Mouse (Mus musculus) gastrocnemius, postnatal 36 days (tissue): ENCODE data around the gene Hist1h4m. TPM values are rescaled to one million over a fixed set of nuclear protein-coding genes. Genes with fewer than 3 reads are reported as not detected.
"Not testable (repeated sequence)": the region's sequence is repeated elsewhere in the genome, so short reads cannot be mapped to it uniquely, and the experiment has no call there.

ENCODE experiments used
- DNase-seq, 2 experiments: peaks; one replicate each; pipeline ENCODE4 v3.0.0; 2022
- intact Hi-C: fragments of 180-260 bp; cut with DNase I; formaldehyde crosslinking; loops from one replicate; pipeline ENCODE4 v1.15.1; 2025
- long read RNA-seq, 2 experiments: library from polyadenylated mRNA; stranded (forward); transcript quantifications; one replicate each; pipeline ENCODE4 v2.0.0; 2021
- total RNA-seq, 2 experiments: library from RNA; stranded (reverse); gene quantifications; 2 replicates each; pipeline ENCODE4 v1.2.3; 2021

The Hist1h4m gene
- 10 to 100 TPM; 61.4 to 75.8 TPM for total RNA-seq
- long read RNA-seq, experiment 1, result 0 reads
- long read RNA-seq, experiment 2, partial matches to known transcripts, result 0 of 1 reads
- long read RNA-seq, experiment 2, other reads (novel, unspliced or antisense), result 0 of 1 reads

DNA sequence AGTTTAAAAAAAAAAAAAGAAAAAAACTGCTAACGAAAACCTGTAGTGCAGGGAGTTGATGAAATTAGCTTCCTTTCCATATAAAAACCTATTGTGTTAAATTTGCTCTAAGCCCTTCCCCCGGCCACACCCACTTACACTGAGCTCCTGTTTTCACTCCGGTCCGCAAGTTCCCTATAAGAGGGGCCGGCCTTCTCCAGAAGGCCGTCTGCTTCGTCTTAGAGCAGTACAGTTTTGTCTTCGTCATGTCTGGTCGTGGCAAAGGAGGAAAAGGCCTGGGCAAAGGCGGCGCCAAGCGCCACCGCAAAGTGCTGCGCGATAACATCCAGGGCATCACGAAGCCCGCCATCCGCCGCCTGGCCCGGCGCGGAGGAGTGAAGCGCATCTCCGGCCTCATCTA, at the start of gene Hist1h4m:
Hist1h4m (plus strand) TSS at position 208 of the 400 bp plus-strand sequence.
- DNase-seq, intact Hi-C loops: not testable (repeated sequence)

DNA sequence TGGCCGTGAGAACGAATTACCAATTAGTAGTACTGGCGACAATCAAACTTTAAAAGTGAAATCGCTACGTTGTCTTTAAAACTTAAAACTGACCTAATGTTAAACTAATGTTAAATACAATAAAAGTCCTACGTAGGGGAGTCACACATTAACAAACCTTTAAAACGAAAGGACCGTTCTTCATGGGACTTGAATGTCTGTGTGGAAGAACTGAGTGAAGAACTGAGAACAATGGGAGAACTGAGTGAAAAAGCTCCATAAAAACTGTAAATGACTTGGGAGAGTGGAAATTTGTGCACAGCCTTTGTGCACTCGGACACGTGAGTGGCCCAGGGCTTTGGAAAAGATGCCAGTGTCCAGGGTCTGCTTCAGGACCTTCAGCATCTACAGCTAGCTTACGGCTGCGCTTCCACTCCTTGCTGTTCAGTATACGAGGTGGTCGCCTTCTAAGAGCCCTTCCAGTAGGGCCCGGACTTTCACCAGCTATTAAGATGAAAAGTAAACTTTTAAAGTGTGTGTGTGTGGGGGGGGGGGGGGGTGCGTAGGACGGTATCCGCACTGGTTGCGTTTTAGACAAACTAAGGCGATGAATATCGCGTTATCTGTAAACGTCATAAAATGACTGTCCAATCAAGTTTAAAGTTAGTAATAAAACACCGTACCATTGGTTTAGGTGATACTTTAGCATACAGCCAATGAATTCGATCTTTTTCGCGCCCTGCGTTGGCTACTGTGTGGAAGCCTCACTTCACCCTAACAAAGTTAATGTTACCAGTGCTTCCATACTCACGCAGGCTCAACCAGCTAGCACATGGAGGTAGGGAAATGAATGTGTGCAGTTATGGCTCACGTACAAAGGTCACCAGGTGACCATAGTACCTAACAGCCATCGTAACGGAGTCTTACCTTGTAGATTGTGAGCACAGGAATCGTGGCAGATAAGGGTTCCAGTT, 32.5 kb upstream of the Hist1h4m start:
- intact Hi-C loops, result loop anchor here (5.0 kb wide), 1 partner anchor 47 kb away; no protein-coding TSS in a partner anchor
- DNase-seq, result peak; percentile 43 to 55

DNA sequence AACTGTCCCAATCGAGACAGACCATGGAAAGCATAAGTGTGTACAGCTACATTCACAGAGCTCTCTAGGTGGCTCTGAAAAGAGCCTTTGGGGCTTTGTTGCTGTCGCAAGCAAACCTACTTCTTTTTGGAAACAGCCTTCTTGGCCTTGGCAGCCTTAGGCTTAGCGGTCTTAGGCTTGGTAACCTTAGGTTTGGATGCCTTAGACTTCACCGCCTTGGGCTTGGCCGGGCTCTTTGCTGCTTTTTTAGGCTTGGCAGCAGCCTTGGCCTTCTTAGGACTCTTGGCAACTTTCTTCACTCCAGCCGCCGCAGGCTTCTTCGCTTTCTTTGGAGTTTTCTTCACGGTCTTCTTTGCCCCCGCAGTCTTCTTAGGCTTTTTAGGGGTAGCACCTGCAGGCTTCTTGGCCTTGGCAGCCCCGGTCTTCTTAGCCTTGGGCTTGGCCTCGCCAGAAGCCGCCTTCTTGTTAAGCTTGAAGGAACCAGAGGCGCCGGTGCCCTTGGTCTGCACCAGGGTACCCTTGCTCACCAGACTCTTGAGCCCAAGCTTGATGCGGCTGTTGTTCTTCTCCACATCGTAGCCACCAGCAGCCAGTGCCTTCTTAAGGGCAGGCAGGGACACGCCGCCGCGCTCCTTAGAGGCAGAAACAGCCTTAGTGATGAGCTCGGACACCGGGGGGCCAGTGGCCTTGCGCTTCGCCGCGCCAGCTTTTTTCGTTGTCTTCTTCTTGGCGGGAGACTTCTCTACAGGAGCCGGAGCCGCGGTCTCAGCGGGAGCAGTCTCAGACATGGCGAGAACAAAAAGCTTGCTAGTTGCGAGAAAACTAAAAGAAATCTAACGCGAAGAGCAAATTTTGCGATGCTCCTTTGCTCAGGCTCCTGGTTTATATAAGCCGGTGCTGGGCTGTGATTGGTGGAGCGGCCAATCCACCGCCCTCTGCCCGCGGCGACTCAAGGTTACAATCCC, 31.5 kb upstream of the Hist1h4m start, which contains the start of gene Hist1h1b:
Hist1h1b (minus strand) TSS at position 859 of the 965 bp plus-strand sequence.
- intact Hi-C loops, result loop anchor here (5.0 to 10.0 kb wide), 2 partner anchors 48 to 65 kb away; partner anchors contain the start of genes Hist1h2ai, Hist1h2bl and Hist1h3h
- peak; percentile 16 to 27 for DNase-seq

DNA sequence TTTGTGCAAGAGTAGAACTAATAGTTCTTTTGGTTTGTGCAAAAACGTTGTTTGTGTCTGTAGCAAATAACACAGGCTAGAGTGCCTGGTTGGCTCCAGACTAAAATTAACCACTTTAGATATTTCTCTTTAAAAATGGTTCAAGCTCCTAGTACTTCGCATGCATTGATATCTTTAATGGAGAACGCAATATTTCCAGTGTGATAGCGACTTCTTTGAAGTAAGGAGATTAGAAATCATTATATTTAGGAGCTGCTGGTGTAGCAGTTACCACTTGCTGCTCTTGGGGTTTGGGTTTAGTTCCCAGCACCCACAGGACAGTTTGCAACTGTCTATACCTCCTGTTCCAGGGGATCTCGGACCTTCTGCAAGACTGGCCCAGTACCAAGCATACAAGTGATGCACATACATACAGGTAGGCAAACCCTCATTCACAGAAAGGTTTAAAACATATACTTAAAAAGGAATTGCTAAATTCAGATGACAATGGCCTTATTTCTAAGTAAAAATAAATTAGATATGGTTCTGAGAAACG, 30.5 kb upstream of the Hist1h4m start:
- DNase-seq, result no peak
- intact Hi-C loops, result loop anchor here (10.0 kb wide), 1 partner anchor 66 kb away; the partner anchor contains the start of genes Hist1h2ai, Hist1h2bl and Hist1h3h

DNA sequence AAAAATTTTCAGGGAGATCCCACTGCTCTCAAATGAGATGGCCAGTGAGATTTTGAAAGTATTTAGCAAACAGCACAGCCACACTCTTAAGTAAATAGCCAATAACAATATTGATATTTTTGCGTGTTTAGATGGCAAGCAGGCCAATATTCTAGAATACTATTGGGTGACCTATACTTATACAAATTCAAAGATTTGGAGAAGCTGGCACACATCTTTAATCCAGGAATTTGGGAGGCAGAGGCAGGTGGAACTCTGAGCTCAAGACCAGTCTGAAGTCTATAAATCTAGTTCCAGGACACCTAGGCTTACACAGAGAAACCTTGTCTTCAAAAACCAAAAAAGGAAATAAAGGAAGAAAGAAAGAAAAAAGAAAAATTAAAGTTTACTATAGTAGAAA, 29.9 kb upstream of the Hist1h4m start:
- DNase-seq, result no peak
- intact Hi-C loops, result loop anchor here (10.0 kb wide), 1 partner anchor 67 kb away; the partner anchor contains the start of genes Hist1h2ai, Hist1h2bl and Hist1h3h

DNA sequence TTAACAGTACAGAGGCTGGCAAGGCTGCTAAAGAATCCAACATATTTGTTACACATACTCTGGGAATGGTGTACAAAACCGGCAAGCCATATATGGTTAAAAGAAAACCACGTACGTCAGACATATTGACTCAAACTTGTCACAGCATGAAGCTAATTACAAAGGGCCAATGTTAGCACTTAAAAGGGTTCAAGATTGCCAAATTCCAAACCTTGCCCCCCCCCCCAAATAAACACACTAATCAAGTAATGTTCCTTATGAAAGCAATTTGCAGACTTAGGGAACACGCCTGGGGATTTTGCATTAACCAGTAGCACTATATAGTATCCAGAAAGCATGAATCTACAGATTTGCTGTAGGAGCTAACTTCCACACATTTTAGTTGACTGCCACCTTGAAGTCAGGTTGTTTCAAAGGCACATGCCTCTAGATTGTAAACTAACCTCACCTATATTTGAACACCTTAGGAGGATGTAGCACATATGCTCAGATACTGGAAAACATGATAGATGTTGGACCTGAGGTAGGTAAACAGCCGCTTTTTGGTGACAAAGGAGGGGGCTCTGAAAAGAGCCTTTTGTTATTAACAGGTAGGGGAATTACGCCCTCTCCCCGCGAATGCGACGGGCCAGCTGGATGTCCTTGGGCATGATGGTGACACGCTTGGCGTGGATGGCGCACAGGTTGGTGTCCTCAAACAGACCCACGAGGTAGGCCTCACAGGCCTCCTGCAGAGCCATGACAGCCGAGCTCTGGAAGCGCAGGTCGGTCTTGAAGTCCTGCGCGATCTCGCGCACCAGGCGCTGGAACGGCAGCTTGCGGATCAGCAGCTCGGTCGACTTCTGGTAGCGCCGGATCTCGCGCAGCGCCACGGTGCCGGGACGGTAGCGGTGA, 28.9 kb upstream of the Hist1h4m start:
- peak in 1 of 2 experiments; percentile 15 for DNase-seq
- intact Hi-C loops, result loop anchor here (10.0 kb wide), 1 partner anchor 68 kb away; the partner anchor contains the start of genes Hist1h2ai, Hist1h2bl and Hist1h3h

DNA sequence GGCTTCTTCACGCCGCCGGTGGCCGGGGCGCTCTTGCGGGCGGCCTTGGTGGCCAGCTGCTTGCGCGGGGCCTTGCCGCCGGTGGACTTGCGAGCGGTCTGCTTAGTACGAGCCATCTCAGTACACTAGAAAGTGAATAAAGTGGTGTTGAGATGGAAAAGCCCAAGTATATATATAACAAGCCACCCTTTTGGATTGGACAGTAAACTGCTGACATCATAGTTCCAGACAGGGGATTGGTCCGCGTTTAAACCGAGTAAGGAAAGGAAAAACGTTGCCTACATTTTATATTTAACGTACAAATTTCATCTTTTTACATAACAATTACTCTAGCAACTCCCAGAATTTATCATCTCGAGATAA, 28.3 kb upstream of the Hist1h4m start, which contains the start of gene Hist1h3i:
Hist1h3i (minus strand) TSS at position 116 of the 363 bp plus-strand sequence.
- intact Hi-C loops, result loop anchor here (10.0 kb wide), 1 partner anchor 68 kb away; the partner anchor contains the start of genes Hist1h2ai, Hist1h2bl and Hist1h3h
- peak in 1 of 2 experiments; percentile 22 for DNase-seq

DNA sequence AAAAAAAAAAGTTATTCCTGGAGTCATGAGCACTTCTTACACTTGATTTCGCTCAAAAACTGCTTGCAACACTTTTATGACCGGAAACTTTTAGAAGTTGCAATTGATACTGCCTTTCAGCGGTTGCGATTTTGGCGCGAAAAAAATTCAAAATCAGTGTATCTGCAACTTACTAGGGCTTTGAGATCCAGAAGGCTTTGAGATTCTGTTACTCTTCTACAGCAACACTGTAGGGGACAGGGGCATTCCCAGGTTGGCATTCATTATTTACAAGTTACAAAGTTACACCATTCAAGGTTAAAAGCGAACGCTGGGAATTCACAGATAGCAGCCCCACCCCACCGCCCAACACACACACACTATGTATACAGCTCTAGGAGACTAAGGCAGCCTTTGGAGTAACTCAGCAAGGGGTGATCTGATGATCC, 27.8 kb upstream of the Hist1h4m start:
- intact Hi-C loops, result loop anchor here (10.0 kb wide), 1 partner anchor 69 kb away; the partner anchor contains the start of genes Hist1h2ai, Hist1h2bl and Hist1h3h
- no peak for DNase-seq

DNA sequence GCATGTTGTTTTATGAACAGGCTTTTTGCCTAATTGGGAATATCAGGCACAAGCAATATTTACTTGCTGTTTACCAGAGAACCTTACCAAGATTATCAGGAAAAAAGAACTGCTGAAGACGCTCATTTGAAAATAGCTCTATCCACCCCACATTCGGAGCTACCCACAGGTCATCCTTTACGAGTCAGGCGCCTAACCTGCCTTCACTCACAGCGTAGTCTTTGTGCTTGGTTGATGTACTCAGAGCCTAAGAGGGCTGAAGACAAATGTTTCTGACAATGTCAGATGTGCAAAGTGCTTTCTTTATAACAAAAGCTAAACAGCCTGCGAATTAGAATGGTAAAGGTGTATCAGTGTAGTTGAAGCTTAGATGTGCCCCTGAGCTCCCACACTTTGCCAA, 27.2 kb upstream of the Hist1h4m start:
- no peak for DNase-seq
- intact Hi-C loops, result loop anchor here (10.0 kb wide), 1 partner anchor 70 kb away; the partner anchor contains the start of genes Hist1h2ai, Hist1h2bl and Hist1h3h

DNA sequence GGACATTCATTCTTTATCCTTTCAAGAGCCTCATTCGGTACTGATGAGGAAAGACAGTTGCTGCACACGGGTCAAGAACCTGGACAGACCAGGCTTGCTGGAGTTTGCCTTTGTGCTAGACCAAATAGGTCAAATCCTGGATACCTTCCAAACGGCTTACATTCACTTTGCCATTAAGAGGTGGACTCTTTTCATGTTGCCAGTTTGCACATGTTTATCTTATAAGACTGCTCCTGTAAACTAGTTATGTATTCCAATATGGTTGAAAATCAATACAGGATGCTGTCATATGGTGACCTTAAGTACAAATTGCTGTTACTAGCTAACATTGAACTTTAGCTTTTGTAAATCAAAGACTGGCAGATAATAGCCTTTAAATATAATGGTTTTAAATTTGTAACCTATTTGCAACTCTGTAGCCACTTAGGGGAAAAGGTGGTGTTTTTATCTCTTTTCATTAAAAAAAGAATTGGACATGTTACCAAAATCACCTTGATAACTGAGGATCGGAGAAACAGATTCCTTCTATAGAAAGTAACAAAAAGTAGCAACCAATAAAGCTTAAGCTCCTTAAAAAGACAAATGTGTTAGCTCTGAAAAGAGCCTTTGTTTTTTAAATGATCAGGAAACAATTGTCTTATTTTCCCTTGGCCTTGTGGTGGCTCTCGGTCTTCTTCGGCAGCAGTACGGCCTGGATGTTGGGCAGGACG, 25.2 kb upstream of the Hist1h4m start:
- intact Hi-C loops, result loop anchor here (10.0 kb wide), 1 partner anchor 72 kb away; the partner anchor contains the start of genes Hist1h2ai, Hist1h2bl and Hist1h3h

DNA sequence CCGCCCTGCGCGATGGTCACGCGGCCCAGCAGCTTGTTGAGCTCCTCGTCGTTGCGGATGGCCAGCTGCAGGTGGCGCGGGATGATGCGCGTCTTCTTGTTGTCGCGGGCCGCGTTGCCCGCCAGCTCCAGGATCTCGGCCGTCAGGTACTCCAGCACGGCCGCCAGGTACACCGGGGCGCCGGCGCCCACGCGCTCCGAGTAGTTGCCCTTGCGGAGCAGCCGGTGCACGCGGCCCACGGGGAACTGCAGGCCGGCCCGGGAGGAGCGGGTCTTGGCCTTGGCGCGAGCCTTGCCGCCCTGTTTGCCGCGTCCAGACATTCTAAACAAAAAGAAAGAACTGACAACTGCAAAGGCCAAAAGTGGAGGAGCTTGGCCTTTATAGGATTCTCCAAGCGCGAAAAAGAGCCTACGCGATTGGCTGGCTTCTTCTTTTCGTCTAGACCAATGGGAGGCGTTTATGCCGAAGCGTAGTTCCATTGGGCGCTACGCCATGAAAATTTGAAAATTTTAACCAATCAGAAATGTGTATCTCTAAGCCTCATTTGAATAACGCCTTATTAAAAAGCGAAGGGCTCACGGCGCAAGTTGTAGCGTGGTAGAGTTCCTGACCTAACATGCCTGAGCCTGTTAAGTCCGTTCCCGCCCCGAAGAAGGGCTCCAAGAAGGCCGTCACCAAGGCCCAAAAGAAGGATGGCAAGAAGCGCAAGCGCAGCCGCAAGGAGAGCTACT, 24.5 kb upstream of the Hist1h4m start, which contains the start of the genes Hist1h2an and Hist1h2bp:
Hist1h2an (minus strand) TSS at position 320 of the 731 bp plus-strand sequence.
Hist1h2bp (plus strand) TSS at position 563 of the 731 bp plus-strand sequence.
- intact Hi-C loops, result loop anchor here (10.0 kb wide), 1 partner anchor 72 kb away; the partner anchor contains the start of genes Hist1h2ai, Hist1h2bl and Hist1h3h
- peak; percentile 62 to 70 for DNase-seq

More for the DNA sequence above, 25.2 kb upstream of the Hist1h4m start:
- no peak for DNase-seq

DNA sequence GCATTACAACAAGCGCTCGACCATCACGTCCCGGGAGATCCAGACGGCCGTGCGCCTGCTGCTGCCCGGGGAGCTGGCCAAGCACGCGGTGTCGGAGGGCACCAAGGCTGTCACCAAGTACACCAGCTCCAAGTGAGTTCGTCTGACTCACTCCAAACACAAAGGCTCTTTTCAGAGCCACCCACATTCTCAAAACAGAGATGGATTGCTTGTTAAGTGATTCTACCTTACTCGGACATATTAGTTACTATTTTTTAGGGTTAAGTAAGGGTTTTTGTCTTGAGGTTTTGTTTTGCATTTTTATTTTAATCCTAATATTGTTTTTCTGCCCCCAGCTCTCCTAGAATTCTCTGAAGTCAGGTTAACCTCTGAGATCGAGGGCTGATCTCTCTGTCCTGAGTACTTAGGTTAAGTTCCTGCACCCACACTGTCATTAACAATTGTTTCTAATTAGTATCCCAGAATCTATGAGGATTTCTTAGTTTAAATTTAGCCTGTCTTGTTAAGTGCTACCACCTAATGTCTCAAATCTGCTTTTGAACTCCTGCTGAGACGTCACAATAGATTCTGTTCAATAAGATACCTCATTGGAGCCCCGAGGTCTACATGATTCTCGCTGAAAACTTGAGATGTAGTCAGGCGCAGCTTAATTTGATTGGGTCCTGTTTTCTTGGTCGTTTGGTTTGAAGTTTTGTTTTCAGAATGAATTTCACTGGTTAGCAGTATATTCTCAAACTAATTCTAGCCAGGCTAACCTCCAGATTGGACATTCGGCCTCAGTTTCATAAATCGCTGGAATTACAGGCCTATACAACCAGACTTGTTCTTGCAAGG, 23.6 kb upstream of the Hist1h4m start:
- intact Hi-C loops, result loop anchor here (10.0 kb wide), 1 partner anchor 73 kb away; the partner anchor contains the start of genes Hist1h2ai, Hist1h2bl and Hist1h3h
- DNase-seq, result no peak

DNA sequence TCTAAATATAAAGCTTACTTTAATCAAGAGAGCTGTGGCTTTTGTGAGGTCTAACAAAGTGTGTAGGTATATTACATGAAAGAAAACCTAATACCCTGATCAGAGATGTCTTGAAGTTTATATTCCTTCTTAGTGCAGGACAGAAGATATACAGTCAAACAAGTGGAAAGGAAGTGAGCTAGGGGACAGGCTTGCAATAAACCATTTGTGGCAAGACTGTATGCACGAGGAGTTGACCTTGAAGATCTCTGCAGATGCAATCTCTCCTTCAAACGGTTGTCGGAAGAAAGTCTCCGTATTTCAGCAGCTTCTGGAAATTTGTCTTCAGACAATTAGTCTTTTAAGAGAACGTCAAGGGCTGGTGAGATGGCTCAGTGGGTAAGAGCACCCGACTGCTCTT, 21.6 kb upstream of the Hist1h4m start:
- no peak for DNase-seq
- intact Hi-C loops, result loop anchor here (10.0 kb wide), 1 partner anchor 75 kb away; the partner anchor contains the start of genes Hist1h2ai, Hist1h2bl and Hist1h3h

DNA sequence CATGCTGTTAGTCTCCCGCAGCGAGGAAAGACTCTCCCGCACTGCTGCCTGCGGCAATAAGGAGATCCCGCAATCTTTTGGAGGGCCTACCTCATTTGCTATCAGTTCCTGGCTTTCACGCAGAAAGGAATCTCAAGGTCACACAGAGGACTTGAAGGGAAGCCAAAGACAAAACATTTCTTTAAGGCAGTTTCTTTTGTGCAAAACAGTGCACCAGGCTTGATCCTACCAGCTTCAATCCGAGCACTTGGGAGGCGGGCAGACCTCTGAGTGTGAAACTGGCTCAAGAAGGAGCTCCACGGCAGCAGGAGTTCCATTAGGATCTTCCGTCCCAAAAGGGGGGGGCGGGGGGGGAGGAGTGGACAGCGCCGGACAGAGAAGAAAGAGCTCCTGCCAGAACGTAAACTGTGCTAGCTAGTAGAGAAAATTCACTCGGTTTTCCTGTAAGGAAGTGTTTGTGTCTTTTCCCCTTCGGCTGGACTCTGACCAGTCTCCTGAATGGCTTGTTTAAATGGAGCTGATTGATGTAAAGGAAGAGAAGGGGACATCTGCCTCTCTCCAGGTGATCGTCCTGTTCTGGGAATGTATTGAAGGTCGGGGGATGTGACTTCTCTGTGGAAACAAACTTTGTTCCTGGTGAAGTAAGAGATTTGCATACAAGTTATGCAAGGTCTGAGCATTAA, 20.8 kb upstream of the Hist1h4m start:
- DNase-seq, result no peak
- intact Hi-C loops, result no loop called here

DNA sequence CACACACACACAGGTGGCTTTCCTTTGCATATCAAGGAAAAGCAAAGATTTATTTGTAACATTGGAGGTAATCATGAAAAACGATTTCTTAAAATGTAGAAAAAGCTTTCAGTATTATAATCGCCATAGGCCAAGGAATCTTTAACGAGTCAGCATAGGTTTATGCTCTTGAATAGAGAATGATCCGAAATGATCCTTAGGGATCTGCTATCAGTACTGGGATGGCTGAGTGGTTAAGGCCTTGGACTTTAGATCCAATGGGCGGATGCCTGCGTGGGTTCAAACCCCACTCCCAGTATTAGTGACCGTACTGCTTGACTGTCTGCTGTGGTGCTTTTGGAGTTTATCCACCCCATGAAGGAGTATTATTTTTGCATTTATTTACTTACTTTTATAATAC, 16.0 kb upstream of the Hist1h4m start:
- DNase-seq, result no peak
- intact Hi-C loops, result no loop called here
